Mouse (Mus musculus) midbrain, postnatal 0 days (tissue): ENCODE data around the gene Pus10. TPM values are rescaled to one million over a fixed set of nuclear protein-coding genes. Genes with fewer than 3 reads are reported as not detected.
A peak's percentile ranks its signal among the peaks of the same experiment; 100 is the strongest.

Source experiments
- ATAC-seq: fragments of 200-750 bp; cut with Nextera tagmentation; 2 replicates; pipeline ENCODE4 v1.8.0; 2017; ENCODE audit warnings: moderate number of reproducible peaks, mild to moderate bottlenecking, moderate TSS enrichment, moderate library complexity; ENCODE audit not compliant: low FRiP score
- DNase-seq: peaks from one replicate; pipeline ENCODE4 v3.0.0-alpha.2; 2015; ENCODE audit warnings: low spot score
- H3K27ac ChIP-seq: fragments of 300-500 bp; sonication (generic); 2 replicates; pipeline ENCODE4 v1.5.1; 2014; ENCODE audit warnings: low read depth, mild to moderate bottlenecking, low read length, mixed read lengths
- H3K27me3 ChIP-seq: fragments of 300-500 bp; sonication (generic); 2 replicates; pipeline ENCODE4 v1.6.1; 2014; ENCODE audit warnings: low read length, control low read depth, mixed read lengths; ENCODE audit not compliant: insufficient read depth
- H3K36me3 ChIP-seq: fragments of 300-500 bp; sonication (generic); 2 replicates; pipeline ENCODE4 v1.6.1; 2014; ENCODE audit warnings: low read length, control low read depth, mixed read lengths; ENCODE audit not compliant: insufficient read depth
- H3K4me1 ChIP-seq: fragments of 300-500 bp; sonication (generic); 2 replicates; pipeline ENCODE4 v1.6.1; 2014; ENCODE audit warnings: mild to moderate bottlenecking, control low read depth, antibody characterized with exemption, low read length, mixed read lengths; ENCODE audit not compliant: insufficient read depth
- H3K4me2 ChIP-seq: fragments of 300-500 bp; sonication (generic); 2 replicates; pipeline ENCODE4 v1.6.1; 2014; ENCODE audit warnings: low read depth, mild to moderate bottlenecking, low read length, mixed read lengths; ENCODE audit not compliant: poor library complexity, severe bottlenecking
- H3K4me3 ChIP-seq: fragments of 300-500 bp; sonication (generic); 2 replicates; pipeline ENCODE4 v1.5.1; 2014; ENCODE audit warnings: low read depth, mild to moderate bottlenecking, low read length, moderate library complexity
- H3K9ac ChIP-seq: fragments of 300-500 bp; sonication (generic); replicated peaks from 2 replicates; pipeline ENCODE4 v1.6.1; 2014; ENCODE audit warnings: mild to moderate bottlenecking, low read length, moderate library complexity, mixed read lengths; ENCODE audit not compliant: poor library complexity, severe bottlenecking
- H3K9me3 ChIP-seq: fragments of 300-500 bp; sonication (generic); 2 replicates; pipeline ENCODE4 v1.6.1; 2016; ENCODE audit warnings: low read length, control low read depth
- CTCF ChIP-seq: IDR thresholded peaks from 2 replicates; pipeline ENCODE4 v1.5.1; 2016; ENCODE audit warnings: antibody characterized with exemption, mild to moderate bottlenecking
- WGBS: fragments of 180-500 bp; shearing (Covaris S2); extraction: QIAGEN DNeasy Blood & Tissue Kit; methylation state at CpG from one replicate; pipeline ENCODE4 v1.1.7; 2014; 5-methylcytosine and 5-hydroxymethylcytosine counted together
- polyA plus RNA-seq: library from polyadenylated mRNA; unstranded; fragments of >200 nt; fragmentation: Nextera tagmentation; extraction: Ambion mirVana; gene quantifications from 2 replicates; pipeline ENCODE4 v1.2.1, GENCODE M21; 2015
- total RNA-seq: library from RNA; depleted of rRNA; stranded (reverse); fragments of >200 nt; gene quantifications from 2 replicates; pipeline ENCODE4 v1.2.3, GENCODE M21; 2014

Pus10 gene
- total and polyA plus RNA-seq, 2 experiments from 2014 or later: 9.5 to 11.2 TPM

- Histone ChIP-seq H3K4me1 (no peaks in the 10 kb centered on the region), H3K27ac (no peak overlapping the region), H3K9ac (no peak overlapping the region), H3K4me3 (no peak overlapping the region), H3K36me3 (peaks cover 4% of the 10 kb centered on the region; the same call in 1 of the 2 replicates), H3K4me2 (no peak overlapping the region), H3K27me3 (no peaks in the 10 kb centered on the region), H3K9me3 (no peaks in the 10 kb centered on the region)
- no peak for DNase-seq
- ATAC-seq: no peak
- no peak for TF ChIP-seq CTCF
Measured at GRCm38 (mm10) chr11:23647431-23647830, 18.0 kb upstream of the Pus10 start.

- no peak for TF ChIP-seq CTCF
- Histone ChIP-seq H3K27ac (no peak overlapping the region), H3K27me3 (no peaks in the 10 kb centered on the region), H3K4me1 (no peaks in the 10 kb centered on the region), H3K4me3 (no peak overlapping the region), H3K9me3 (no peaks in the 10 kb centered on the region), H3K36me3 (peaks cover 4% of the 10 kb centered on the region; the same call in 1 of the 2 replicates), H3K9ac (no peak overlapping the region), H3K4me2 (no peak overlapping the region)
- no peak for ATAC-seq
- DNase-seq: no peak
- 97% methylated on average over 3 of the region's 3 CpGs for WGBS
Measured at GRCm38 (mm10) chr11:23647835-23648234, 17.6 kb upstream of the Pus10 start.

- Histone ChIP-seq H3K27ac (no peak overlapping the region), H3K27me3 (no peaks in the 10 kb centered on the region), H3K4me2 (no peak overlapping the region), H3K4me3 (no peak overlapping the region), H3K36me3 (peaks cover 4% of the 10 kb centered on the region; the same call in 1 of the 2 replicates), H3K9ac (no peak overlapping the region), H3K4me1 (no peaks in the 10 kb centered on the region), H3K9me3 (no peaks in the 10 kb centered on the region)
- DNase-seq: no peak
- TF ChIP-seq CTCF: no peak
- WGBS: 73% methylated on average over 3 of the region's 3 CpGs
- ATAC-seq: no peak
Measured at GRCm38 (mm10) chr11:23653666-23654065, 11.8 kb upstream of the Pus10 start.

- DNase-seq (no peak), ATAC-seq (no peak)
- Histone ChIP-seq H3K4me1 (no peaks in the 10 kb centered on the region), H3K9ac (no peak overlapping the region), H3K9me3 (no peaks in the 10 kb centered on the region), H3K4me3 (no peak overlapping the region), H3K27ac (no peak overlapping the region), H3K36me3 (no peaks in the 10 kb centered on the region), H3K27me3 (no peaks in the 10 kb centered on the region), H3K4me2 (no peak overlapping the region)
- WGBS: 80% methylated on average over 2 of the region's 2 CpGs
- TF ChIP-seq CTCF: no peak
Measured at GRCm38 (mm10) chr11:23657791-23658190, 7.7 kb upstream of the Pus10 start.

GRCm38 (mm10) chr11:23664232-23664631 lies 1.2 kb upstream of the Pus10 start:
- ATAC-seq: no peak
- no peak overlapping the region for H3K27ac ChIP-seq
- H3K4me1 ChIP-seq: peaks cover 4% of the 10 kb centered on the region
- no peak overlapping the region for H3K4me2 ChIP-seq
- H3K4me3 ChIP-seq: no peak overlapping the region
- H3K27me3 ChIP-seq: no peaks in the 10 kb centered on the region
- no peaks in the 10 kb centered on the region for H3K9me3 ChIP-seq
- no peak overlapping the region for H3K9ac ChIP-seq
- DNase-seq: no peak
- no peaks in the 10 kb centered on the region for H3K36me3 ChIP-seq
- TF ChIP-seq CTCF: no peak

- peak within 1 kb of the TSS; percentile 64 for H3K9ac ChIP-seq
- under 1% methylated on average over 48 of the region's 49 CpGs for WGBS
- ATAC-seq (peak; percentile 98), DNase-seq (peak; percentile 98)
- TF ChIP-seq CTCF: peak; percentile 41
- peaks cover 4% of the 10 kb centered on the region for H3K4me1 ChIP-seq
- H3K27ac ChIP-seq: peak within 1 kb of the TSS; percentile 99
- peak within 1 kb of the TSS; percentile 77 for H3K4me2 ChIP-seq
- H3K9me3 ChIP-seq: no peaks in the 10 kb centered on the region
- H3K4me3 ChIP-seq: peak within 1 kb of the TSS; percentile 76
- H3K36me3 ChIP-seq: no peaks in the 10 kb centered on the region
- no peaks in the 10 kb centered on the region for H3K27me3 ChIP-seq
Measured at GRCm38 (mm10) chr11:23665798-23666501, 476 bp downstream of the Pus10 start, which contains the start of gene Pex13. TSS of gene Pex13 (minus strand) at chr11:23665959.
